Mouse (Mus musculus): ENCODE results near the gene Ghr. TPM values are rescaled to one million over a fixed set of nuclear protein-coding genes. Genes with fewer than 3 reads are reported as not detected.

Ghr gene
- polyA plus RNA-seq, 1 experiment from 2014 or later: 13.4 TPM

- 61% methylated on average over 2 of the region's 2 CpGs for WGBS
- ATAC-seq (ENCODE audit: low FRiP score): no peak
These were observed 199.5 kb downstream of the Ghr start for GRCm38 (mm10) chr15:3383788-3384187.

GRCm38 (mm10) chr15:3381413-3381812, 201.9 kb downstream of the Ghr start:
- Histone ChIP-seq H3K27ac (no peak overlapping the region), H3K4me2 (replicated peaks) (no peak overlapping the region), H3K36me3 (replicated peaks; ENCODE audit: control insufficient read depth, insufficient read depth) (no peaks in the 10 kb centered on the region), H3K4me1 (replicated peaks; ENCODE audit: control insufficient read depth, insufficient read depth, low read length) (no peaks in the 10 kb centered on the region), H3K27me3 (ENCODE audit: control insufficient read depth, insufficient read depth, low read length) (no peaks in the 10 kb centered on the region), H3K9ac (no peak overlapping the region), H3K9me3 (ENCODE audit: control insufficient read depth, low read length) (no peaks in the 10 kb centered on the region), H3K4me3 (replicated peaks; ENCODE audit: low read length) (no peak overlapping the region)
- 78% methylated on average over 6 of the region's 6 CpGs for WGBS
- no peak for ATAC-seq (ENCODE audit: low FRiP score)
- DNase-seq (ENCODE audit: low spot score): no peak

More at GRCm38 (mm10) chr15:3383788-3384187, 199.5 kb downstream of the Ghr start:
- Histone ChIP-seq H3K4me2 (replicated peaks) (no peak overlapping the region), H3K4me3 (replicated peaks; ENCODE audit: low read length) (no peak overlapping the region), H3K9me3 (ENCODE audit: control insufficient read depth, low read length) (no peaks in the 10 kb centered on the region), H3K36me3 (replicated peaks; ENCODE audit: control insufficient read depth, insufficient read depth) (no peaks in the 10 kb centered on the region), H3K9ac (no peak overlapping the region), H3K27ac (no peak overlapping the region), H3K4me1 (replicated peaks; ENCODE audit: control insufficient read depth, insufficient read depth, low read length) (no peaks in the 10 kb centered on the region), H3K27me3 (ENCODE audit: control insufficient read depth, insufficient read depth, low read length) (no peaks in the 10 kb centered on the region)
- DNase-seq (ENCODE audit: low spot score): no peak

DNA sequence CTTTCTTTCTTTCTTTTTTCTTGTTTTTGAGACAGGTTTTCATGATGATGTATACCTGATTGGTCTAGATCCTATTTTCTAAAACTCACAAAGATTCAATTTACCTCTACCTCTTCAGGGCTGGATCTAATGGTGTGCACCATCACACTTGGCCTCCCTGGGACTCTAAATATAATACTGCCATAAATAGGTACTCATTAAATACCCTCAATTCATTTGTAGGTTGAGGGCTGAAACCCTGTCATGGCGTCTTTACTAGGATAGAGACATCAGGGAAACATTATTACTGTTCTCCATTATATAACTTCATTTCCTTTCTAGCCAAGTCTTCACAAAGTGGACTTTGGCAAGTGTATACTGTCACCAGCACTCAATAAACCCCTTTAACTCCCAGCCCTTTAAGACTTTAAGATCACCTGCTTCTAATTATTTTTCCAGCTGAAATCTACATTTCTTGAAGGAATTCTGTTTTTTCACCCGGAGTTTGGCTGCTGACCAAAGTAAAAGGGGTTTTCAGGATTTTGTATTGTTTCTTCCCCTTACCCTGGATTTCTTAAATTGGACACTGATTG, 214.9 kb downstream of the Ghr start:
- no peak for DNase-seq (ENCODE audit: low spot score)
- 91% methylated on average over 2 of the region's 2 CpGs for WGBS

DNA sequence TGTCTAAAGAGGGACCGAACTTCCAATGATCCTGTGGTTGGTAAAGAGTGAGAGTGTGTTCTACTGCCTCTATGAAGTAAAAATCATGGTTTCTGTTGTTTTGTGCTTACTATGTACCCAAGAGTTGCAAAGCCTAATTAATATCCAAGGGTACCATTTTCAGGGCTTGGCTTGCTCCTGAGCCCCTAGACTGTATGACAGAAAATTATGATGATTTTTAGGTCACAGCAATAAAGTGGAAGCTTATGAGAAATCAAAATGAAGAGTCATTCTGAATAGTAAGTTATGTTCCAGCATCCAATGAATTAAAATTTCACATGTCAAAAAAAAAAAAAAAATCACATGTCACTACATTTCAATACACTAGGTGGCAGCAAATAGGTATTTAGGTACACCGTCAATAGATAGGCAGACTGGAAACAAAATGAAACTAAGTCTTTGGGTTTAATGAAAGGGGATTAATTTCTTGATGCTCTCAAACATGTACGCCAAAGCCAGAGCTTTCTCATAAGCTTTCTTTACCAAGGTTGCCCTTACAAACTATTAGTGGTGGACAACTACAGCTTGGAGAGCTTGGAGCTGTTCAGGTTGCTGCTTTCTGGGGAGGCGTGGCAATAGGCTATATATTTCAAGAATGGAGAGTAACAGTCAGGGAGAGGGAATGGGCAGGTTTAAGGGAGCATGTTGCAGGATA, 227.1 kb downstream of the Ghr start:
- no peak overlapping the region for H3K27ac ChIP-seq
- peak; percentile 77 for DNase-seq (ENCODE audit: low spot score)
- peak; percentile 80 for ATAC-seq (ENCODE audit: low FRiP score)
- no peak overlapping the region for H3K4me3 ChIP-seq (replicated peaks; ENCODE audit: low read length)
- no peaks in the 10 kb centered on the region for H3K36me3 ChIP-seq (replicated peaks; ENCODE audit: control insufficient read depth, insufficient read depth)
- H3K4me2 ChIP-seq (replicated peaks): peak overlapping the region; percentile 35
- H3K9ac ChIP-seq: no peak overlapping the region
- H3K9me3 ChIP-seq (ENCODE audit: control insufficient read depth, low read length): no peaks in the 10 kb centered on the region
- no peaks in the 10 kb centered on the region for H3K27me3 ChIP-seq (ENCODE audit: control insufficient read depth, insufficient read depth, low read length)
- no peaks in the 10 kb centered on the region for H3K4me1 ChIP-seq (replicated peaks; ENCODE audit: control insufficient read depth, insufficient read depth, low read length)
- WGBS: 61% methylated on average over 4 of the region's 4 CpGs

More for the DNA sequence above, 214.9 kb downstream of the Ghr start:
- ATAC-seq (ENCODE audit: low FRiP score): no peak
- no peak overlapping the region for H3K9ac ChIP-seq
- no peaks in the 10 kb centered on the region for H3K36me3 ChIP-seq (replicated peaks; ENCODE audit: control insufficient read depth, insufficient read depth)
- peaks cover 22% of the 10 kb centered on the region for H3K9me3 ChIP-seq (ENCODE audit: control insufficient read depth, low read length)
- H3K27me3 ChIP-seq (ENCODE audit: control insufficient read depth, insufficient read depth, low read length): no peaks in the 10 kb centered on the region
- H3K27ac ChIP-seq: no peak overlapping the region
- no peak overlapping the region for H3K4me2 ChIP-seq (replicated peaks)
- no peak overlapping the region for H3K4me3 ChIP-seq (replicated peaks; ENCODE audit: low read length)
- H3K4me1 ChIP-seq (replicated peaks; ENCODE audit: control insufficient read depth, insufficient read depth, low read length): no peaks in the 10 kb centered on the region

DNA sequence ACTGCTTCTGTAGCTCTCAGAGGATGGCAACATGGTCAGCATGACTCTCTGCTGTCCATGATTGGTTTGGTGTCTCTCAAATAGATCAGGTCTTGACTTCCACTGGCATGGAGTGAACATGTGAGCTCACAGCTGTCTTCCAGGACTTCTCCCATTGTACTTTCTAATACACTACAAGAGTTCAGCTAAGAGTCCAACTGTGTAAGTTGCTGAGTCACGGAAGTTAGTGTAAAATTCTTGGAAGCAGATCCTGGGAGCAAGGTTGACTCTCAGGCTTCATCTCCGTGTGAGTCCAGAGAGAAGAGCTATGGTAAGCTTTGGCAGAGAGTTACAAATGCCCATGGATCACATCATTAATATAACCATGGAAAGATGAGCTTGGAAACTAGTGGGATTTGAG, 229.6 kb downstream of the Ghr start:
- Histone ChIP-seq H3K27me3 (ENCODE audit: control insufficient read depth, insufficient read depth, low read length) (no peaks in the 10 kb centered on the region), H3K9ac (no peak overlapping the region), H3K4me3 (replicated peaks; ENCODE audit: low read length) (no peak overlapping the region), H3K4me1 (replicated peaks; ENCODE audit: control insufficient read depth, insufficient read depth, low read length) (no peaks in the 10 kb centered on the region), H3K4me2 (replicated peaks) (no peak overlapping the region), H3K36me3 (replicated peaks; ENCODE audit: control insufficient read depth, insufficient read depth) (no peaks in the 10 kb centered on the region), H3K9me3 (ENCODE audit: control insufficient read depth, low read length) (no peaks in the 10 kb centered on the region), H3K27ac (no peak overlapping the region)
- 88% methylated on average over 2 of the region's 2 CpGs for WGBS
- no peak for ATAC-seq (ENCODE audit: low FRiP score)
- no peak for DNase-seq (ENCODE audit: low spot score)

DNA sequence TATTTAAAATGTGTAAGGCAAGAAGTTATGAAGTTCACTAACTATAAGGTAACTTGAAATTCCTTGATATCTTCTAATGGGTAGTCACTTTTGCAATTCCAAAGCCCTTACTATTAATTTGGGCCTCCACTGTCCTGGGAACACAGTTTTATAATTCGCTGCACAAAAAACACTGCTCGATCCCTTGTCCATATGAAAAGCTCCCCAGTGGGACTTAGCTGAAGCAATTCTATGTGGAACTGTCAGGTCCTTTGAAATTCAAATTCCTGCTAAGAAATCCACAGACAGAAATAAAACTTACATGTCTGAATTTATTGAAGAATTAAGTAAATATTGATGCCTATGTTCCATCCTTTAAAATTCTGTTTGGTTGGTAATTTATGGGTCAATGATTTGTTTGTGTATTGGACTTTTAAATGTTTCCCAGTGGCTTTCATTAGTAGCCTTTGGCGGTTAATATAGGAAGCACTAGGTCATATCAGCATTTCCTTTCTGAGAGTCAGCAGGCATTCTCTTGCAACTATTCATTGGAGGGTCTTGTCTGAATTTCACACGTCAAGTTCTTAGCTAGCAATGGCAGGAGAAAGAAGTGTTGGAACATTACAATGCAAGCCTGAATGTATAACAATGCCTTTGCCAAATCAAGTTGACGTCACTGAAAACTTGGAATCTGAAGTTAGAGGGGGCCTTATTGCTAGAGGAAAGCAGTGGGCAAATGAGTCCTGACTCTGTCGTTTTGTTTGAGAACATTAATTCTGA, 233.8 kb downstream of the Ghr start:
- no peak overlapping the region for H3K27ac ChIP-seq
- H3K9me3 ChIP-seq (ENCODE audit: control insufficient read depth, low read length): no peaks in the 10 kb centered on the region
- no peak overlapping the region for H3K4me2 ChIP-seq (replicated peaks)
- no peak overlapping the region for H3K4me3 ChIP-seq (replicated peaks; ENCODE audit: low read length)
- H3K9ac ChIP-seq: no peak overlapping the region
- ATAC-seq (ENCODE audit: low FRiP score) (no peak), DNase-seq (ENCODE audit: low spot score) (no peak)
- WGBS: 34% methylated on average over 6 of the region's 6 CpGs
- no peaks in the 10 kb centered on the region for H3K27me3 ChIP-seq (ENCODE audit: control insufficient read depth, insufficient read depth, low read length)
- no peaks in the 10 kb centered on the region for H3K4me1 ChIP-seq (replicated peaks; ENCODE audit: control insufficient read depth, insufficient read depth, low read length)
- no peaks in the 10 kb centered on the region for H3K36me3 ChIP-seq (replicated peaks; ENCODE audit: control insufficient read depth, insufficient read depth)

DNA sequence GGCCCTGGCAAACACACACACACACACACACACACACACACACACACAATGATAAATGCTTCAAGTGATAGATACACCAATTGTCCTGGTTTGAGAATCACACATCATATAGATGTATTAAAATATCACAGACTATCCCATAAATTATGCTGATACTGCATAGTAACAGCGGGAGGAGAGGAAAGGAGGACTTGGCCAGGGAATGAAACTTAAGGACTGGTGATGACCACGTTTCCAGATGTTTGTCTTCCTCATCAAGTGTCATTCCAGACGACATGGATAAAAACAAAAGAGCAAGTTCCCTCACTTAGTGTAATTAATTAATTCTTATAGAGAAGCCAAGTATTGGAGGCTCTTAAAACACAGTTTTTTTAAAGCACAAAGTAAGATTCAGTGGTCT, 236.6 kb downstream of the Ghr start:
- no peak for DNase-seq (ENCODE audit: low spot score)
- WGBS: 84% methylated on average over 3 of the region's 3 CpGs

GRCm38 (mm10) chr15:3344555-3344954, 238.7 kb downstream of the Ghr start:
- Histone ChIP-seq H3K4me1 (replicated peaks; ENCODE audit: control insufficient read depth, insufficient read depth, low read length) (no peaks in the 10 kb centered on the region), H3K4me2 (replicated peaks) (no peak overlapping the region), H3K27me3 (ENCODE audit: control insufficient read depth, insufficient read depth, low read length) (no peaks in the 10 kb centered on the region), H3K36me3 (replicated peaks; ENCODE audit: control insufficient read depth, insufficient read depth) (no peaks in the 10 kb centered on the region), H3K9ac (no peak overlapping the region), H3K9me3 (ENCODE audit: control insufficient read depth, low read length) (no peaks in the 10 kb centered on the region), H3K4me3 (replicated peaks; ENCODE audit: low read length) (no peak overlapping the region), H3K27ac (no peak overlapping the region)
- DNase-seq (ENCODE audit: low spot score) (peak; percentile 28), ATAC-seq (ENCODE audit: low FRiP score) (peak; percentile 21; the same call in 1 of the 2 replicates)
- WGBS: 79% methylated on average over 4 of the region's 4 CpGs

More for the DNA sequence above, 236.6 kb downstream of the Ghr start:
- Histone ChIP-seq H3K4me2 (replicated peaks) (no peak overlapping the region), H3K36me3 (replicated peaks; ENCODE audit: control insufficient read depth, insufficient read depth) (no peaks in the 10 kb centered on the region), H3K9me3 (ENCODE audit: control insufficient read depth, low read length) (no peaks in the 10 kb centered on the region), H3K4me3 (replicated peaks; ENCODE audit: low read length) (no peak overlapping the region), H3K4me1 (replicated peaks; ENCODE audit: control insufficient read depth, insufficient read depth, low read length) (no peaks in the 10 kb centered on the region), H3K27me3 (ENCODE audit: control insufficient read depth, insufficient read depth, low read length) (no peaks in the 10 kb centered on the region), H3K9ac (no peak overlapping the region), H3K27ac (no peak overlapping the region)
- no peak for ATAC-seq (ENCODE audit: low FRiP score)

GRCm38 (mm10) chr15:3341806-3342582, 241.3 kb downstream of the Ghr start:
- Histone ChIP-seq H3K4me3 (replicated peaks; ENCODE audit: low read length) (no peak overlapping the region), H3K27ac (no peak overlapping the region), H3K36me3 (replicated peaks; ENCODE audit: control insufficient read depth, insufficient read depth) (no peaks in the 10 kb centered on the region), H3K27me3 (ENCODE audit: control insufficient read depth, insufficient read depth, low read length) (no peaks in the 10 kb centered on the region), H3K9me3 (ENCODE audit: control insufficient read depth, low read length) (no peaks in the 10 kb centered on the region), H3K4me1 (replicated peaks; ENCODE audit: control insufficient read depth, insufficient read depth, low read length) (no peaks in the 10 kb centered on the region), H3K9ac (no peak overlapping the region), H3K4me2 (replicated peaks) (no peak overlapping the region)
- no peak for ATAC-seq (ENCODE audit: low FRiP score)
- 88% methylated on average over 4 of the region's 4 CpGs for WGBS
- DNase-seq (ENCODE audit: low spot score): no peak

Data from hindbrain, embryonic 14.5 days (tissue).